Mouse (Mus musculus): ENCODE results near the gene Igfn1. TPM values are rescaled to one million over a fixed set of nuclear protein-coding genes. Genes with fewer than 3 reads are reported as not detected.

Gene Igfn1
- polyA plus RNA-seq, 1 experiment from 2014 or later, result 0.08 TPM

- Histone ChIP-seq H3K4me1 (ENCODE audit: control insufficient read depth, insufficient read depth, low read length) (0 out of 2 replicates have a peak, but pooled peaks cover 7% of the 10 kb centered on the region), H3K4me3 (ENCODE audit: low read depth, low read length) (no peak overlapping the region), H3K9me3 (ENCODE audit: control insufficient read depth, low read length) (no peaks in the 10 kb centered on the region), H3K9ac (replicated peaks; ENCODE audit: low read depth, low read length) (no peak overlapping the region), H3K36me3 (ENCODE audit: control insufficient read depth, insufficient read depth, low read length) (no peaks in the 10 kb centered on the region), H3K27me3 (ENCODE audit: control insufficient read depth, insufficient read depth, low read length) (no peaks in the 10 kb centered on the region), H3K4me2 (ENCODE audit: low read depth, low read length) (no peak overlapping the region), H3K27ac (ENCODE audit: low read depth, low read length) (no peak overlapping the region)
- peak; percentile 31; the same call in 1 of the 2 replicates for ATAC-seq (ENCODE audit: low read depth)
- 36% methylated on average over 4 of the region's 4 CpGs for WGBS
Observed at GRCm38 (mm10) chr1:136040874-136041273, 34.7 kb upstream of the Igfn1 start.

- H3K36me3 ChIP-seq (ENCODE audit: control insufficient read depth, insufficient read depth, low read length), result peaks cover 1% of the 10 kb centered on the region; the same call in 1 of the 2 replicates
- no peak overlapping the region for H3K27ac ChIP-seq (ENCODE audit: low read depth, low read length)
- 25% methylated on average over 11 of the region's 11 CpGs for WGBS
- no peak overlapping the region for H3K9ac ChIP-seq (replicated peaks; ENCODE audit: low read depth, low read length)
- H3K4me3 ChIP-seq (ENCODE audit: low read depth, low read length), result no peak overlapping the region
- ATAC-seq (ENCODE audit: low read depth), result no peak
- H3K9me3 ChIP-seq (ENCODE audit: control insufficient read depth, low read length), result no peaks in the 10 kb centered on the region
- H3K27me3 ChIP-seq (ENCODE audit: control insufficient read depth, insufficient read depth, low read length), result no peaks in the 10 kb centered on the region
- 0 out of 2 replicates have a peak, but pooled peaks cover 7% of the 10 kb centered on the region for H3K4me1 ChIP-seq (ENCODE audit: control insufficient read depth, insufficient read depth, low read length)
- no peak overlapping the region for H3K4me2 ChIP-seq (ENCODE audit: low read depth, low read length)
Observed at GRCm38 (mm10) chr1:136040452-136040851, 34.3 kb upstream of the Igfn1 start.

GRCm38 (mm10) chr1:136038746-136039538 lies 32.8 kb upstream of the Igfn1 start:
- no peaks in the 10 kb centered on the region for H3K27me3 ChIP-seq (ENCODE audit: control insufficient read depth, insufficient read depth, low read length)
- no peak overlapping the region for H3K4me3 ChIP-seq (ENCODE audit: low read depth, low read length)
- no peak overlapping the region for H3K4me2 ChIP-seq (ENCODE audit: low read depth, low read length)
- 0 out of 2 replicates have a peak, but pooled peaks cover 7% of the 10 kb centered on the region for H3K4me1 ChIP-seq (ENCODE audit: control insufficient read depth, insufficient read depth, low read length)
- 79% methylated on average over 5 of the region's 5 CpGs for WGBS
- ATAC-seq (ENCODE audit: low read depth), result no peak
- H3K9me3 ChIP-seq (ENCODE audit: control insufficient read depth, low read length), result no peaks in the 10 kb centered on the region
- no peak overlapping the region for H3K9ac ChIP-seq (replicated peaks; ENCODE audit: low read depth, low read length)
- H3K36me3 ChIP-seq (ENCODE audit: control insufficient read depth, insufficient read depth, low read length), result peaks cover 16% of the 10 kb centered on the region
- H3K27ac ChIP-seq (ENCODE audit: low read depth, low read length), result no peak overlapping the region

GRCm38 (mm10) chr1:136032961-136033360 lies 26.8 kb upstream of the Igfn1 start:
- no peaks in the 10 kb centered on the region for H3K4me1 ChIP-seq (ENCODE audit: control insufficient read depth, insufficient read depth, low read length)
- WGBS, result 83% methylated on average over 7 of the region's 7 CpGs
- no peaks in the 10 kb centered on the region for H3K9me3 ChIP-seq (ENCODE audit: control insufficient read depth, low read length)
- peaks cover 35% of the 10 kb centered on the region for H3K36me3 ChIP-seq (ENCODE audit: control insufficient read depth, insufficient read depth, low read length)
- H3K4me2 ChIP-seq (ENCODE audit: low read depth, low read length), result no peak overlapping the region
- no peaks in the 10 kb centered on the region for H3K27me3 ChIP-seq (ENCODE audit: control insufficient read depth, insufficient read depth, low read length)
- no peak overlapping the region for H3K9ac ChIP-seq (replicated peaks; ENCODE audit: low read depth, low read length)
- ATAC-seq (ENCODE audit: low read depth), result no peak
- H3K27ac ChIP-seq (ENCODE audit: low read depth, low read length), result no peak overlapping the region
- H3K4me3 ChIP-seq (ENCODE audit: low read depth, low read length), result no peak overlapping the region

- no peak for ATAC-seq (ENCODE audit: low read depth)
- Histone ChIP-seq H3K4me2 (ENCODE audit: low read depth, low read length) (no peak overlapping the region), H3K4me1 (ENCODE audit: control insufficient read depth, insufficient read depth, low read length) (no peaks in the 10 kb centered on the region), H3K4me3 (ENCODE audit: low read depth, low read length) (no peak overlapping the region), H3K27me3 (ENCODE audit: control insufficient read depth, insufficient read depth, low read length) (no peaks in the 10 kb centered on the region), H3K36me3 (ENCODE audit: control insufficient read depth, insufficient read depth, low read length) (peaks cover 45% of the 10 kb centered on the region), H3K9ac (replicated peaks; ENCODE audit: low read depth, low read length) (no peak overlapping the region), H3K9me3 (ENCODE audit: control insufficient read depth, low read length) (no peaks in the 10 kb centered on the region), H3K27ac (ENCODE audit: low read depth, low read length) (no peak overlapping the region)
- WGBS, result 81% methylated on average over 8 of the region's 8 CpGs
Observed at GRCm38 (mm10) chr1:136031697-136032096, 25.6 kb upstream of the Igfn1 start.

- H3K4me2 ChIP-seq (ENCODE audit: low read depth, low read length), result no peak overlapping the region
- H3K36me3 ChIP-seq (ENCODE audit: control insufficient read depth, insufficient read depth, low read length), result peaks cover 56% of the 10 kb centered on the region
- H3K9ac ChIP-seq (replicated peaks; ENCODE audit: low read depth, low read length), result no peak overlapping the region
- H3K27me3 ChIP-seq (ENCODE audit: control insufficient read depth, insufficient read depth, low read length), result no peaks in the 10 kb centered on the region
- H3K4me3 ChIP-seq (ENCODE audit: low read depth, low read length), result no peak overlapping the region
- no peaks in the 10 kb centered on the region for H3K9me3 ChIP-seq (ENCODE audit: control insufficient read depth, low read length)
- ATAC-seq (ENCODE audit: low read depth), result no peak
- 65% methylated on average over 7 of the region's 7 CpGs for WGBS
- H3K4me1 ChIP-seq (ENCODE audit: control insufficient read depth, insufficient read depth, low read length), result no peaks in the 10 kb centered on the region
- no peak overlapping the region for H3K27ac ChIP-seq (ENCODE audit: low read depth, low read length)
Observed at GRCm38 (mm10) chr1:136030201-136030600, 24.1 kb upstream of the Igfn1 start.

- Histone ChIP-seq H3K4me3 (ENCODE audit: low read depth, low read length) (peak overlapping the region; percentile 76), H3K36me3 (ENCODE audit: control insufficient read depth, insufficient read depth, low read length) (peaks cover 10% of the 10 kb centered on the region; the same call in 1 of the 2 replicates), H3K9ac (replicated peaks; ENCODE audit: low read depth, low read length) (peak overlapping the region; percentile 87), H3K4me1 (ENCODE audit: control insufficient read depth, insufficient read depth, low read length) (peaks cover 13% of the 10 kb centered on the region; the same call in 1 of the 2 replicates), H3K4me2 (ENCODE audit: low read depth, low read length) (peak overlapping the region; percentile 73), H3K27me3 (ENCODE audit: control insufficient read depth, insufficient read depth, low read length) (no peaks in the 10 kb centered on the region), H3K9me3 (ENCODE audit: control insufficient read depth, low read length) (no peaks in the 10 kb centered on the region), H3K27ac (ENCODE audit: low read depth, low read length) (peak overlapping the region; percentile 76)
- 9% methylated on average over 24 of the region's 24 CpGs for WGBS
- peak; percentile 40 for ATAC-seq (ENCODE audit: low read depth)
Observed at GRCm38 (mm10) chr1:136018390-136019189, 12.4 kb upstream of the Igfn1 start.

- under 1% methylated on average over 22 of the region's 22 CpGs for WGBS
- ATAC-seq (ENCODE audit: low read depth), result peak; percentile 100
Observed at GRCm38 (mm10) chr1:136017907-136018313, 11.8 kb upstream of the Igfn1 start.

More at GRCm38 (mm10) chr1:136017907-136018313, 11.8 kb upstream of the Igfn1 start:
- peaks cover 10% of the 10 kb centered on the region; the same call in 1 of the 2 replicates for H3K36me3 ChIP-seq (ENCODE audit: control insufficient read depth, insufficient read depth, low read length)
- peak overlapping the region; percentile 76 for H3K4me3 ChIP-seq (ENCODE audit: low read depth, low read length)
- peaks cover 13% of the 10 kb centered on the region; the same call in 1 of the 2 replicates for H3K4me1 ChIP-seq (ENCODE audit: control insufficient read depth, insufficient read depth, low read length)
- H3K9ac ChIP-seq (replicated peaks; ENCODE audit: low read depth, low read length), result peak overlapping the region; percentile 87
- peak overlapping the region; percentile 73 for H3K4me2 ChIP-seq (ENCODE audit: low read depth, low read length)
- peak overlapping the region; percentile 76 for H3K27ac ChIP-seq (ENCODE audit: low read depth, low read length)
- H3K9me3 ChIP-seq (ENCODE audit: control insufficient read depth, low read length), result no peaks in the 10 kb centered on the region
- H3K27me3 ChIP-seq (ENCODE audit: control insufficient read depth, insufficient read depth, low read length), result no peaks in the 10 kb centered on the region

Data from neural tube, embryonic 14.5 days (tissue).